Comparison of ENCODE assay signal across 23 mouse cellular contexts in genomic region chr1:20738483-20738882, GRCm38 (mm10). TPM values are rescaled to one million over a fixed set of nuclear protein-coding genes. Genes with fewer than 3 reads are reported as not detected.
DNase-seq lines count a peak whose midpoint lies in the region; ATAC-seq and TF ChIP-seq lines count a peak whose summit lies in the region.
"Had no signal": no experiment of that assay in that cellular context is flagged by ENCODE, and none has a peak within 500 bp of the region (broad histone marks: within the 10 kb centered on the region; RNA-seq: fewer than 3 reads in every experiment).

No protein-coding gene starts in this region.

- H3K4me1 ChIP-seq in midbrain, embryonic 14.5 days (ENCODE audit: control insufficient read depth, insufficient read depth, low read length): no peaks in the 10 kb centered on the region
- no peaks in the 10 kb centered on the region for H3K4me1 ChIP-seq in midbrain, embryonic 15.5 days
- H3K4me1 ChIP-seq: megakaryocyte, embryonic 14.5 days had no signal

- DNase-seq in gastrocnemius, adult 2 months: no peak
- DNase-seq in gastrocnemius, postnatal 14 days: no peak
- peak; percentile 3 for DNase-seq in midbrain, embryonic 14.5 days
- peak; percentile 18 for DNase-seq in ZHBTc4 (ENCODE audit: low read depth, low spot score)
- DNase-seq in urinary bladder, postnatal 25 days (ENCODE audit: low spot score): no peak
- DNase-seq in urinary bladder, postnatal 14 days (ENCODE audit: low spot score): no peak
- DNase-seq: adrenal gland, adult 2 months; cerebellum, postnatal 10 days; gastrocnemius, postnatal 36 days; heart, postnatal 36 days; right cerebral cortex, postnatal 4 days; thymus, postnatal 36 days had no signal

- no peaks in the 10 kb centered on the region for H3K27me3 ChIP-seq in midbrain, embryonic 14.5 days (ENCODE audit: control insufficient read depth, insufficient read depth, low read length)
- no peaks in the 10 kb centered on the region for H3K27me3 ChIP-seq in midbrain, embryonic 15.5 days (replicated peaks)
- H3K27me3 ChIP-seq: megakaryocyte, embryonic 14.5 days had no signal

- no peak; the same call in 1 of the 2 replicates for ATAC-seq in midbrain, embryonic 14.5 days (ENCODE audit: low FRiP score, low TSS enrichment)
- no peak for ATAC-seq in midbrain, embryonic 15.5 days (replicated peaks)
- ATAC-seq: CD4-positive, CD25-positive, alpha-beta regulatory T cell, adult 4 months; forebrain, embryonic 16.5 days had no signal

- peak; percentile 52 for TF ChIP-seq CTCF in gastrocnemius, adult 2 months (IDR thresholded peaks at IDR 0.05)

- no peak overlapping the region for H3K4me2 ChIP-seq in midbrain, embryonic 14.5 days (ENCODE audit: low read length)
- H3K4me2 ChIP-seq in midbrain, embryonic 15.5 days: no peak overlapping the region
- H3K4me2 ChIP-seq: heart, embryonic 11.5 days; liver, embryonic 11.5 days had no signal

- no peaks in the 10 kb centered on the region for H3K36me3 ChIP-seq in midbrain, embryonic 14.5 days (ENCODE audit: control insufficient read depth, insufficient read depth, low read length)
- H3K36me3 ChIP-seq in midbrain, embryonic 15.5 days (replicated peaks): no peaks in the 10 kb centered on the region

- intact Hi-C loops in gastrocnemius, adult 2 months (cut with DNase I): loop anchor here (1.0 kb wide), 1 partner anchor 125 kb away; no protein-coding TSS in a partner anchor
- intact Hi-C loops in gastrocnemius, postnatal 14 days (cut with DNase I; ENCODE audit: low total_unique reads): loop anchor here (5.0 kb wide), 1 partner anchor 126 kb away; no protein-coding TSS in a partner anchor

- H3K9ac ChIP-seq in midbrain, embryonic 14.5 days (replicated peaks; ENCODE audit: low read length): no peak overlapping the region
- no peak overlapping the region for H3K9ac ChIP-seq in midbrain, embryonic 15.5 days

- H3K9me3 ChIP-seq in midbrain, embryonic 14.5 days (ENCODE audit: control insufficient read depth, low read length): no peaks in the 10 kb centered on the region
- H3K9me3 ChIP-seq in midbrain, embryonic 15.5 days: no peaks in the 10 kb centered on the region
- H3K9me3 ChIP-seq: megakaryocyte, embryonic 14.5 days had no signal

- no peak overlapping the region for H3K4me3 ChIP-seq in gastrocnemius, adult 2 months
- no peak overlapping the region for H3K4me3 ChIP-seq in midbrain, embryonic 14.5 days (replicated peaks; ENCODE audit: low read depth, low read length)
- no peak overlapping the region for H3K4me3 ChIP-seq in midbrain, embryonic 15.5 days
- H3K4me3 ChIP-seq: megakaryocyte, embryonic 14.5 days had no signal

- WGBS in midbrain, embryonic 14.5 days: 84% methylated on average over 2 of the region's 2 CpGs
- WGBS in midbrain, embryonic 15.5 days: 92% methylated on average over 2 of the region's 2 CpGs

- no peak overlapping the region for H3K27ac ChIP-seq in gastrocnemius, adult 2 months
- no peak overlapping the region for H3K27ac ChIP-seq in midbrain, embryonic 14.5 days (replicated peaks; ENCODE audit: low read depth, low read length)
- H3K27ac ChIP-seq in midbrain, embryonic 15.5 days: no peak overlapping the region

RNA-seq across cellular contexts. Expression of gene Il17a, which starts 7.8 kb away (rescaled TPM):
- total RNA-seq in gastrocnemius, adult 2 months (2021): not detected
- total RNA-seq in gastrocnemius, postnatal 14 days (2021): not detected
- not detected in 2 replicates for polyA plus RNA-seq in midbrain, embryonic 14.5 days (2014; fragmentation: Nextera tagmentation; extraction: Ambion mirVana)
- polyA plus RNA-seq in midbrain, embryonic 15.5 days (2015; fragmentation: Nextera tagmentation; extraction: Ambion mirVana): not detected in 2 replicates
- total RNA-seq: adrenal gland, adult 2 months; gastrocnemius, postnatal 36 days; heart, postnatal 36 days; layer of hippocampus, adult 8-10 months; left cerebral cortex, postnatal 14 days had no signal
- polyA plus RNA-seq: adrenal gland, adult 2 months; CD4-positive, CD25-positive, alpha-beta regulatory T cell, adult 4 months; forebrain, embryonic 16.5 days; heart, embryonic 11.5 days; liver, embryonic 11.5 days; lung, embryonic 16.5 days; stomach, embryonic 14.5 days had no signal

RNA-seq across cellular contexts. Expression of gene Il17f, which starts 51.9 kb away (rescaled TPM):
- not detected for total RNA-seq in gastrocnemius, adult 2 months (2021)
- total RNA-seq in gastrocnemius, postnatal 14 days (2021): not detected
- not detected in 2 replicates for polyA plus RNA-seq in midbrain, embryonic 14.5 days (2014; fragmentation: Nextera tagmentation; extraction: Ambion mirVana)
- not detected in 2 replicates for polyA plus RNA-seq in midbrain, embryonic 15.5 days (2015; fragmentation: Nextera tagmentation; extraction: Ambion mirVana)
- total RNA-seq: adrenal gland, adult 2 months; gastrocnemius, postnatal 36 days; heart, postnatal 36 days; layer of hippocampus, adult 8-10 months; left cerebral cortex, postnatal 14 days; neutrophil, adult 5-6 weeks had no signal
- polyA plus RNA-seq: adrenal gland, adult 2 months; forebrain, embryonic 16.5 days; heart, embryonic 11.5 days; liver, embryonic 11.5 days; lung, embryonic 16.5 days; stomach, embryonic 14.5 days had no signal

Comparison
In these comparisons a context has a peak if more than half of its experiments do, and no peak if none do; other contexts are left out.
1. DNase-seq: peak in midbrain, embryonic 14.5 days (single experiment) and ZHBTc4 (single experiment); none in gastrocnemius, adult 2 months (single experiment), gastrocnemius, postnatal 14 days (single experiment), urinary bladder, postnatal 25 days (single experiment) and urinary bladder, postnatal 14 days (single experiment).